In genomic region chr10:81641978-81642647, GRCm38 (mm10) we compare ENCODE assay signal across 8 mouse cellular contexts. TPM values are rescaled to one million over a fixed set of nuclear protein-coding genes. Genes with fewer than 3 reads are reported as not detected.
DNase-seq lines count a peak whose midpoint lies in the region; ATAC-seq and TF ChIP-seq lines count a peak whose summit lies in the region.

No protein-coding gene starts in this region.

- H3K27ac ChIP-seq in kidney, postnatal 0 days, result no peak overlapping the region
- 0 out of 2 replicates have a peak overlapping the region, but pooled peaks have one; percentile 92 for H3K27ac ChIP-seq in forebrain, embryonic 15.5 days (replicated peaks)
- H3K27ac ChIP-seq in liver, embryonic 14.5 days, result no peak overlapping the region

- no peak for TF ChIP-seq CTCF in kidney, postnatal 0 days (IDR thresholded peaks at IDR 0.05; ENCODE audit: low read depth)
- no peak for TF ChIP-seq CTCF in liver, embryonic 14.5 days (IDR thresholded peaks at IDR 0.05; ENCODE audit: low read depth)

- DNase-seq in kidney, postnatal 0 days (ENCODE audit: low spot score), result no peak
- no peak for DNase-seq in kidney, adult 11 months
- peak; percentile 59 for DNase-seq in cerebellum, postnatal 10 days
- DNase-seq in liver, embryonic 14.5 days (ENCODE audit: low read depth in 3 of 3, low spot score in 3 of 3), result no peak
- DNase-seq in spleen, postnatal 14 days (ENCODE audit: low spot score in 2 of 2), result no peak
- DNase-seq in left cerebral cortex, postnatal 14 days (ENCODE audit: low spot score in 2 of 2), result no peak
- no peak for DNase-seq in ovary, postnatal 14 days (ENCODE audit: low spot score)

- no peak for TF ChIP-seq EP300 in liver, embryonic 14.5 days (IDR thresholded peaks at IDR 0.05; ENCODE audit: low read depth)

- no peaks in the 10 kb centered on the region for H3K36me3 ChIP-seq in kidney, postnatal 0 days (ENCODE audit: insufficient read depth, low read length)
- H3K36me3 ChIP-seq in forebrain, embryonic 15.5 days, result no peaks in the 10 kb centered on the region
- no peaks in the 10 kb centered on the region for H3K36me3 ChIP-seq in liver, embryonic 14.5 days (replicated peaks; ENCODE audit: control insufficient read depth, insufficient read depth, low read depth)

- intact Hi-C loops in left cerebral cortex, postnatal 14 days (cut with DNase I), result no loop called here

- no peaks in the 10 kb centered on the region for H3K9me3 ChIP-seq in kidney, postnatal 0 days (replicated peaks; ENCODE audit: low read length)
- no peaks in the 10 kb centered on the region for H3K9me3 ChIP-seq in forebrain, embryonic 15.5 days
- H3K9me3 ChIP-seq in liver, embryonic 14.5 days (ENCODE audit: control insufficient read depth, low read length), result no peaks in the 10 kb centered on the region

- 78% methylated on average over 8 of the region's 8 CpGs for WGBS in kidney, postnatal 0 days
- WGBS in forebrain, embryonic 15.5 days, result 78% methylated on average over 8 of the region's 8 CpGs
- 66% methylated on average over 8 of the region's 8 CpGs for WGBS in liver, embryonic 14.5 days (ENCODE audit: insufficient replicate concordance)

- no peak for ATAC-seq in kidney, postnatal 0 days (replicated peaks; ENCODE audit: low FRiP score, low read depth)
- ATAC-seq in forebrain, embryonic 15.5 days (replicated peaks), result no peak
- ATAC-seq in liver, embryonic 14.5 days (ENCODE audit: insufficient read depth), result no peak

- peak overlapping the region; percentile 68 for H3K4me2 ChIP-seq in kidney, postnatal 0 days (ENCODE audit: low read length)
- H3K4me2 ChIP-seq in forebrain, embryonic 15.5 days (replicated peaks), result peak overlapping the region; percentile 72
- H3K4me2 ChIP-seq in liver, embryonic 14.5 days (ENCODE audit: low read depth), result peak overlapping the region; percentile 70

- no peak overlapping the region for H3K4me3 ChIP-seq in kidney, postnatal 0 days (replicated peaks; ENCODE audit: low read depth, low read length)
- H3K4me3 ChIP-seq in forebrain, embryonic 15.5 days, result peak overlapping the region; percentile 54
- peak overlapping the region in 1 of 2 experiments; percentile 68; a peak in 1 of 4 replicates for H3K4me3 ChIP-seq in liver, embryonic 14.5 days (ENCODE audit: insufficient read depth in 1 of 2, low read depth in 2 of 2, low read length in 2 of 2)

- no peaks in the 10 kb centered on the region for H3K27me3 ChIP-seq in kidney, postnatal 0 days (ENCODE audit: insufficient read depth, low read length)
- no peaks in the 10 kb centered on the region for H3K27me3 ChIP-seq in forebrain, embryonic 15.5 days
- H3K27me3 ChIP-seq in liver, embryonic 14.5 days (ENCODE audit: control insufficient read depth, insufficient read depth, low read length), result no peaks in the 10 kb centered on the region

- peaks cover 14% of the 10 kb centered on the region; the same call in 1 of the 2 replicates for H3K4me1 ChIP-seq in kidney, postnatal 0 days (replicated peaks; ENCODE audit: insufficient read depth, low read length)
- peaks cover 21% of the 10 kb centered on the region for H3K4me1 ChIP-seq in forebrain, embryonic 15.5 days
- peaks cover 0 to 14% of the 10 kb centered on the region in 2 experiments; a peak in 3 of 4 replicates for H3K4me1 ChIP-seq in liver, embryonic 14.5 days (replicated peaks; ENCODE audit: control insufficient read depth in 2 of 2, insufficient read depth in 2 of 2, low read length in 1 of 2)

- H3K9ac ChIP-seq in kidney, postnatal 0 days (ENCODE audit: low read depth, low read length), result peak overlapping the region; percentile 88; the same call in 1 of the 2 replicates
- H3K9ac ChIP-seq in forebrain, embryonic 15.5 days (replicated peaks), result peak overlapping the region; percentile 78; the same call in 1 of the 2 replicates
- H3K9ac ChIP-seq in liver, embryonic 14.5 days (replicated peaks), result no peak overlapping the region

RNA-seq across cellular contexts. Expression of gene Gm10778, which starts 6.7 kb away (rescaled TPM):
- 4.0 TPM in 2 replicates for polyA plus RNA-seq in kidney, postnatal 0 days (2015; fragmentation: Nextera tagmentation; extraction: Ambion mirVana)
- polyA plus RNA-seq in forebrain, embryonic 15.5 days (2015; fragmentation: Nextera tagmentation; extraction: Ambion mirVana), result 6.3 and 6.9 TPM in 2 replicates
- polyA plus RNA-seq in liver, embryonic 14.5 days (2012; rRNA removed), result 0.31 and 0.97 TPM in 2 replicates
- polyA plus RNA-seq in liver, embryonic 14.5 days (2014; fragmentation: Nextera tagmentation; extraction: Ambion mirVana), result 0.67 and 1.5 TPM in 2 replicates
- total RNA-seq in left cerebral cortex, postnatal 14 days (2021), result 1 to 10 TPM; 4.8 TPM

RNA-seq across cellular contexts. Expression of gene Ankrd24, which starts 13.8 kb away (rescaled TPM):
- polyA plus RNA-seq in kidney, postnatal 0 days (2015; fragmentation: Nextera tagmentation; extraction: Ambion mirVana), result 10.2 and 10.7 TPM in 2 replicates
- polyA plus RNA-seq in forebrain, embryonic 15.5 days (2015; fragmentation: Nextera tagmentation; extraction: Ambion mirVana), result 11.5 and 12.6 TPM in 2 replicates
- 5.6 and 6.1 TPM in 2 replicates for polyA plus RNA-seq in liver, embryonic 14.5 days (2012; rRNA removed)
- polyA plus RNA-seq in liver, embryonic 14.5 days (2014; fragmentation: Nextera tagmentation; extraction: Ambion mirVana), result 0.75 and 1.5 TPM in 2 replicates
- 10 to 100 TPM; 31.9 to 34.5 TPM for total RNA-seq in left cerebral cortex, postnatal 14 days (2021)

RNA-seq across cellular contexts. Expression of gene Sirt6, which starts 14.5 kb away (rescaled TPM):
- 27.0 and 27.5 TPM in 2 replicates for polyA plus RNA-seq in kidney, postnatal 0 days (2015; fragmentation: Nextera tagmentation; extraction: Ambion mirVana)
- polyA plus RNA-seq in forebrain, embryonic 15.5 days (2015; fragmentation: Nextera tagmentation; extraction: Ambion mirVana), result 56.5 and 56.7 TPM in 2 replicates
- 8.1 and 9.0 TPM in 2 replicates for polyA plus RNA-seq in liver, embryonic 14.5 days (2012; rRNA removed)
- 5.3 and 5.9 TPM in 2 replicates for polyA plus RNA-seq in liver, embryonic 14.5 days (2014; fragmentation: Nextera tagmentation; extraction: Ambion mirVana)
- 10 to 100 TPM; 23.6 to 25.1 TPM for total RNA-seq in left cerebral cortex, postnatal 14 days (2021)

RNA-seq across cellular contexts. Expression of gene BC025920, which starts 36.0 kb away (rescaled TPM):
- polyA plus RNA-seq in kidney, postnatal 0 days (2015; fragmentation: Nextera tagmentation; extraction: Ambion mirVana), result 0.33 and 0.37 TPM in 2 replicates
- polyA plus RNA-seq in forebrain, embryonic 15.5 days (2015; fragmentation: Nextera tagmentation; extraction: Ambion mirVana), result 3.0 and 3.1 TPM in 2 replicates
- 2.3 and 2.4 TPM in 2 replicates for polyA plus RNA-seq in liver, embryonic 14.5 days (2012; rRNA removed)
- 0.11 and 0.34 TPM in 2 replicates for polyA plus RNA-seq in liver, embryonic 14.5 days (2014; fragmentation: Nextera tagmentation; extraction: Ambion mirVana)
- total RNA-seq in left cerebral cortex, postnatal 14 days (2021), result 1 to 10 TPM; 1.9 to 2.2 TPM

RNA-seq across cellular contexts. Expression of gene Tle6, which starts 41.2 kb away (rescaled TPM):
- polyA plus RNA-seq in kidney, postnatal 0 days (2015; fragmentation: Nextera tagmentation; extraction: Ambion mirVana), result 7.3 and 9.4 TPM in 2 replicates
- polyA plus RNA-seq in forebrain, embryonic 15.5 days (2015; fragmentation: Nextera tagmentation; extraction: Ambion mirVana), result 3.0 and 4.2 TPM in 2 replicates
- polyA plus RNA-seq in liver, embryonic 14.5 days (2012; rRNA removed), result 4.5 and 4.8 TPM in 2 replicates
- polyA plus RNA-seq in liver, embryonic 14.5 days (2014; fragmentation: Nextera tagmentation; extraction: Ambion mirVana), result 5.6 and 5.8 TPM in 2 replicates
- 1 to 10 TPM; 1.3 to 2.7 TPM for total RNA-seq in left cerebral cortex, postnatal 14 days (2021)

Comparison
In these comparisons a context has a peak if more than half of its experiments do, and no peak if none do; other contexts are left out.
1. DNase-seq: peak in cerebellum, postnatal 10 days (2 of 2); none in kidney, postnatal 0 days (single experiment), kidney, adult 11 months (single experiment), liver, embryonic 14.5 days (0 of 3), spleen, postnatal 14 days (0 of 2), left cerebral cortex, postnatal 14 days (0 of 2) and ovary, postnatal 14 days (single experiment).
2. Peak in every context shown above with its lines, with median percentiles within 50 percentile points of each other: H3K4me2 ChIP-seq.